Mouse (Mus musculus) midbrain, embryonic 13.5 days (tissue): ENCODE data around the gene Igsf9. TPM values are rescaled to one million over a fixed set of nuclear protein-coding genes. Genes with fewer than 3 reads are reported as not detected.

Source experiments
- ATAC-seq: fragments of 200-750 bp; cut with Nextera tagmentation; 2 replicates; pipeline ENCODE4 v1.8.0; 2017; ENCODE audit warnings: mild to moderate bottlenecking, moderate TSS enrichment, moderate library complexity
- H3K27ac ChIP-seq: fragments of 300-500 bp; sonication (generic); 2 replicates; pipeline ENCODE4 v1.5.1; 2015; ENCODE audit warnings: inconsistent platforms, mild to moderate bottlenecking, moderate library complexity
- H3K27me3 ChIP-seq: fragments of 300-500 bp; sonication (generic); 2 replicates; pipeline ENCODE4 v1.6.1; 2015; ENCODE audit warnings: mild to moderate bottlenecking, inconsistent platforms
- H3K36me3 ChIP-seq: fragments of 300-500 bp; sonication (generic); 2 replicates; pipeline ENCODE4 v1.6.1; 2015; ENCODE audit warnings: mild to moderate bottlenecking, inconsistent platforms
- H3K4me1 ChIP-seq: fragments of 300-500 bp; sonication (generic); replicated peaks from 2 replicates; pipeline ENCODE4 v1.6.1; 2015; ENCODE audit warnings: inconsistent platforms
- H3K4me2 ChIP-seq: fragments of 300-500 bp; sonication (generic); replicated peaks from 2 replicates; pipeline ENCODE4 v1.6.1; 2015; ENCODE audit warnings: moderate library complexity, mild to moderate bottlenecking, inconsistent platforms
- H3K4me3 ChIP-seq: fragments of 300-500 bp; sonication (generic); replicated peaks from 2 replicates; pipeline ENCODE4 v1.5.1; 2015; ENCODE audit warnings: mild to moderate bottlenecking, inconsistent platforms
- H3K9ac ChIP-seq: fragments of 300-500 bp; sonication (generic); replicated peaks from 2 replicates; pipeline ENCODE4 v1.6.1; 2015; ENCODE audit warnings: mild to moderate bottlenecking, inconsistent platforms
- H3K9me3 ChIP-seq: fragments of 300-500 bp; sonication (generic); 2 replicates; pipeline ENCODE4 v1.6.1; 2016; ENCODE audit warnings: mild to moderate bottlenecking, inconsistent platforms
- WGBS: fragments of 180-500 bp; shearing (Covaris S2); methylation state at CpG from one replicate; pipeline ENCODE4 v1.1.7; 2015; 5-methylcytosine and 5-hydroxymethylcytosine counted together
- polyA plus RNA-seq: library from polyadenylated mRNA; unstranded; fragments of >200 nt; fragmentation: Nextera tagmentation; extraction: Ambion mirVana; gene quantifications from 2 replicates; pipeline ENCODE4 v1.2.1, GENCODE M21; 2015

The Igsf9 gene
- polyA plus RNA-seq, 1 experiment from 2014 or later = 94.9 TPM

DNA sequence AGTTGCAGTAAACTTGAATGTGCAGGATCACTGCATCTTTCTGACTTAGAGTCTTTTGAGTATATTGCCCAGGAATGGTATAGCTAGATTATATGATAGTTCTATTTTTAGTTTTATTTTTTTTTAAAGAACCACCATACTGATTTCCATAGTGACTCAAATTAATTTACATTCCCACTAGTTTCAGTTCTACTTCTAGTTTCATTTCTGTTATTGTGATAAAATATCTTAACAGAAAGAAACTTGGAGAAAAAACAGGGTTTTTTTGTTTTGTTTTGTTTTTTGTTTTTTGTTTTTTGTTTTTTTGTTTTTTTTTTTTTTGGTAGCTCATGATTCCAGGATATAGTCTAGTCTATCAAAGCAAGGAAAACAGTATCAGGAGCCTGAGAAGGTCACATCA is 8.7 kb upstream of the Igsf9 start:
- no peaks in the 10 kb centered on the region for H3K4me1 ChIP-seq
- no peak overlapping the region for H3K27ac ChIP-seq
- no peak overlapping the region for H3K4me3 ChIP-seq
- no peak for ATAC-seq
- no peaks in the 10 kb centered on the region for H3K36me3 ChIP-seq
- no peak overlapping the region for H3K9ac ChIP-seq
- H3K4me2 ChIP-seq = no peak overlapping the region
- H3K27me3 ChIP-seq = no peaks in the 10 kb centered on the region
- H3K9me3 ChIP-seq = no peaks in the 10 kb centered on the region

DNA sequence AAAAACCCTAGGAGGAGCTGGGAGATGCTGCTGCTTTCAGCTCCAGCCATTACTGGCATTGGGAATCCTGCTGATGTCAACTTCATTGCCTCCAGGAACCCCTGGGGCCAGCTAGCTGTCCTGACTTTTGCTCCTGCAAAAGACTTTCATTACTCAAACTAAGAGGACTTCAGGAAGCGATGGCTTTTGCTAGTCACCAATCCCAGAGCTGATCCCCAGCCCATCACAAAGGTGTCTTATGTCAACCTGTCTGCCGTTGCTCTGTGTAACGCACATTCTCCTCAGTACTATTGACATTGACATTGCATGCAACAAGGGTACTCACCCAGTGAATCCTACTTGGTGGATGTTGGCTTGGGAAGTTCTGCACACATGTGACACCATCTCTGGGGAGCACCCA is 7.4 kb upstream of the Igsf9 start:
- Histone ChIP-seq H3K27me3 (no peaks in the 10 kb centered on the region), H3K36me3 (no peaks in the 10 kb centered on the region), H3K4me1 (no peaks in the 10 kb centered on the region), H3K9me3 (no peaks in the 10 kb centered on the region), H3K9ac (no peak overlapping the region), H3K4me3 (no peak overlapping the region), H3K27ac (no peak overlapping the region), H3K4me2 (no peak overlapping the region)
- 83% methylated on average over 3 of the region's 3 CpGs for WGBS
- no peak for ATAC-seq

DNA sequence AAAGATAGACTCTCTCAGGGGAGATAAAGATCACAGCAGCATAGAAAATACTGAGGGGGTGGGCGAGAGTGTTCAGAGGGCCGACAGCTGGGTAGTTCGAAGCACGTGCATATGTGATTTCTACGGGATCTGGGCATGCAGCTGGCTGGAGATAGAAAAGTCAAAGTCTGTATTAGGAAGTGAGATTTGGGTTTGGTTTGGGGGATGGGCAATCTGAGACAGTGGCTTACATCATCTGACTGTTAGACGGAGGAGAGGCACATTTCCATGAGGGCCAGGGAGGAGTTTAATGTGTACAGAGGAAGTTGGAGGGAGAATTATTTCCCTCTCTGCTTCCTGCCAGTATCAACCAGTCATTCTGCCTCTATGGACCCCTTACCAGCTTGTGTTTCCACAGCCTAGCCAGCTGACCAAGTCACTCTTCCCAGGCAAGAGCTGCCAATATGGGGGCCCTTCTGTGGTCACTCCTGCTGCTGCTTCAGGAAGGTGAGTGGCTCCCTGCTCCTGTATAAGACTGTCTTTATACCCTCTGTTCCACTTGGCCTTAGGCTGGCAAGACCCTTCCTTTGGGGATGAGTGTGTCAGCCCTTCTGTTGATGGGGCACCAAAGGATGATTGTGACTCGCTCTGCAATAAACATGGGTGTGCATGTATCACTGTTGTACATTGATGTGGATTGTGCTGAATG is 6.4 kb upstream of the Igsf9 start, which contains the start of gene Slamf9:
Gene Slamf9 (plus strand): TSS at position 305 of the 688 bp plus-strand sequence.
- H3K27ac ChIP-seq = no peak within 1 kb of the TSS
- H3K4me3 ChIP-seq = no peak within 1 kb of the TSS
- no peaks in the 10 kb centered on the region for H3K9me3 ChIP-seq
- no peaks in the 10 kb centered on the region for H3K4me1 ChIP-seq
- WGBS = 82% methylated on average over 7 of the region's 7 CpGs
- H3K9ac ChIP-seq = no peak within 1 kb of the TSS
- no peaks in the 10 kb centered on the region for H3K27me3 ChIP-seq
- no peak for ATAC-seq
- H3K36me3 ChIP-seq = no peaks in the 10 kb centered on the region
- H3K4me2 ChIP-seq = no peak within 1 kb of the TSS

DNA sequence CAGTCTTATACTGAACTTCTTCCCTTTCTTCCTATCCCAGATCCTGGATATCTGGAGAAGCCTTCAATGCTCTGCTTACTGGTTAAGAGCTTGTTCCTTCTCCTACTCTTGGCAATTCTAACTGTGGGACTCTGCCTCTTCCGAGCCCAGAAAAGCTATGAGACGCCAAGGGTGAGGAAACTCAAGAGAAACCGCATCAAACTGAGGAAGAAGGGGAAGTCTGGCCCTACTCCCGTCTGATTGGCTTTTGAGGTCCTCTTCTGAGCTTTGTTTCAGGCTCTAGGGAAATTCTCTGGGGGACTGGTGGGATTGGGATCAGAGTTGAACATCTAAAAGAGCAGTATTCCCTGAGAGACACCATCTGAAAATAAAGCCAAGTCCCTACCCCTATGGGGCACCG is 3.6 kb upstream of the Igsf9 start:
- no peaks in the 10 kb centered on the region for H3K36me3 ChIP-seq
- H3K27me3 ChIP-seq = peaks cover 9% of the 10 kb centered on the region; the same call in 1 of the 2 replicates
- peaks cover 12% of the 10 kb centered on the region for H3K4me1 ChIP-seq
- WGBS = 86% methylated on average over 5 of the region's 5 CpGs
- ATAC-seq = no peak
- H3K9ac ChIP-seq = no peak overlapping the region
- no peak overlapping the region for H3K4me3 ChIP-seq
- H3K4me2 ChIP-seq = no peak overlapping the region
- H3K27ac ChIP-seq = no peak overlapping the region
- H3K9me3 ChIP-seq = no peaks in the 10 kb centered on the region

DNA sequence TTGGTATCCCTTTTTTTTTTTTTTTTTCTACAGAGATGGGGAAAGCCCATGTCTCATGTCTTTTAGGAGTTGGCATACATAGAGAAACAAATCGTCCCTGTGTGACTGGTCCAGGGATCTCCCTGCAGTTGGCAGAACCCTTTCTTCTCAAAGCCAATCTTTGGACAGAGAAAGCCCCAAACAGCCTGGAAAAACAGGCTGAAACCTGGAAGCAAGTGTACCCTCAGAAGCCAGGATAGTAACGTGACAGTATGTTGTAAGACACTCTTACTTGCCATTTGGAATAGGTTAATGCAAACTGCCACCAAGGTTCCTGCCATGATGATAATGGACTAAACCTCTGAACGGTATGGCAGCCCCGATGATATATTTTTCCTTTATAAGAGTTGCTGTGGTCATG is 1.2 kb upstream of the Igsf9 start:
- Histone ChIP-seq H3K4me3 (no peak overlapping the region), H3K27me3 (peaks cover 9% of the 10 kb centered on the region; the same call in 1 of the 2 replicates), H3K9me3 (no peaks in the 10 kb centered on the region), H3K9ac (no peak overlapping the region), H3K4me2 (no peak overlapping the region), H3K27ac (no peak overlapping the region), H3K4me1 (peaks cover 35% of the 10 kb centered on the region), H3K36me3 (no peaks in the 10 kb centered on the region)
- ATAC-seq = no peak
- 96% methylated on average over 4 of the region's 4 CpGs for WGBS

DNA sequence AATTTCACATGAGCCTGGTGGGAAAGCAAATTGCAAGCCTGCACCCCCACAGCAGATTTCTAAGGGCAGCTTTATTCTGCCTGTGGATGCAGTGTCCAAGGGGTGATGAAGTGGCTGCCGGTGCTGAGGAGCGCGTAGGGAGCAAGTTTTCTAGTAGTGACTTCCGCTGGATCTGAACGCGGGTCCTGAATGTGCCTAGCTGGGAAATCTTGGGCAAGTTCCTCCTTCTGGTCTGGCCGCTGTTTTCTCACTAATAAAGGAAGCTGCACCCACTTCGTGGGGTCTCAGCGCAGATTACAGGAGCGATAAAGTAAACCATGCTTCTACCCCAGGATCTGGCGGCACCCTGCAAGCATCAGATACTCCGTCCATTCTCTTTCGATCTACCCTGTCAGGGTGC is 477 bp upstream of the Igsf9 start:
- Histone ChIP-seq H3K9me3 (no peaks in the 10 kb centered on the region), H3K27ac (no peak overlapping the region), H3K27me3 (peaks cover 9% of the 10 kb centered on the region; the same call in 1 of the 2 replicates), H3K4me3 (peak overlapping the region; percentile 72), H3K36me3 (no peaks in the 10 kb centered on the region), H3K9ac (peak overlapping the region; percentile 85; the same call in 1 of the 2 replicates), H3K4me2 (peak overlapping the region; percentile 97), H3K4me1 (peaks cover 43% of the 10 kb centered on the region)
- no peak for ATAC-seq
- 19% methylated on average over 13 of the region's 13 CpGs for WGBS

DNA sequence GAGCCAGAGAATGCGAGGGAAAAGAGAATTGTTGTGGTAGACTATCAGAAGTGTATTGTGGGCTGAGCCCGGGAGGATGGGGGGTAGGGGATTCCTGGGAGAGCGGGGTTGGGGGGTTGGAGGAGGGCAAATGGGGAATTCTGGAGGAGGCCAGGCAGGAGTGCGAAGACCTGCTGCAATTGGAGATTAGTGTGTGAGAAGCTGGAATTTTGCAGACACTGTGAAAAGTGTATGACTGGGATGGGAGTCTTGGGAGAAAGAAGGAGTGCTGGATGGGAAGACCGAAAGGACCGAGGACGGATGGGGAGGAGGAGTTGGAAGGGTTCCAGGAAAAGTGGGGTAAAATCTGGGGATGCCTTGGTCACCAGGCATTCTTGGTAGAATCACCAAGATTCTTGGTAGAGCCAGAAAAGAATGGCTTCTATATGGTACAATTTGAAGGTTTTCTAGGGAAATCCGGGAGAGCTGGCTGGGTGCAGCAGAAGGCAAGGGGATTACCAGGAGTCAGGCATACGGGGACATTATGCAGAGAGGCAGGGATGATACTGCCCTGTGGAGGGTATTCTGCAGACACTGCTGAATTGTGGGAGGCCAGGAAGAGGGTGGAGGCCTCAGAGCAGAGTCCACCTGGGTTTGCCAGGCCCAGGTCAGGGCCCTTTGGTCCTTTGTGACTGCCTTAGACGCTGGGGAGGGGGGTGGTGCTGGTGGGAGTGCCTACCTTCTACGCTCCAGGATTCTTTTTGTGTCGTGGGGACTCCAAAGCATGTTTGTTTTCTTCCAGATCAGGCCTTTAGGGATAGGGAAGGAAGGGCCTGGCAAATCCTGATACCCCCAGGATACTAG is 1.2 kb downstream of the Igsf9 start:
- peaks cover 59% of the 10 kb centered on the region for H3K4me1 ChIP-seq
- H3K9me3 ChIP-seq = no peaks in the 10 kb centered on the region
- H3K27ac ChIP-seq = peak overlapping the region; percentile 77
- under 1% methylated on average over 12 of the region's 12 CpGs for WGBS
- peak; percentile 13 for ATAC-seq
- H3K9ac ChIP-seq = peak overlapping the region; percentile 85
- peaks cover 6% of the 10 kb centered on the region for H3K36me3 ChIP-seq
- H3K27me3 ChIP-seq = peaks cover 9% of the 10 kb centered on the region; the same call in 1 of the 2 replicates
- peak overlapping the region; percentile 97 for H3K4me2 ChIP-seq
- H3K4me3 ChIP-seq = peak overlapping the region; percentile 72

DNA sequence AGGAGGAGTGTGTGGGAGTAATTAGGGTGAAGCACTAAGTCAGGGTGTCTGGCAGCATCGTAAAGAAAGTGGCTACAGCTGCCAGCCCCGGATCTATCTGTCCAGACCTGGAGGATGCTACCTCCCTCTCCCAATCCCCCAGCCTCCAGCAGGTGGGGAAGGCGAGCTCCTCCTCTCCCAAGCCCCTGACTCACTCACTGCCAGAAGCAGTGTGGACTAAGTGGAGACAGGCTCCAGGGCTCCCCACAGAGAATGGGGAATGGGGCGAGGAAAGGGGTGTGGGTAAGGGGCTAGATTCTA is 1.7 kb downstream of the Igsf9 start:
- H3K4me3 ChIP-seq = peak overlapping the region; percentile 72
- H3K4me1 ChIP-seq = peaks cover 65% of the 10 kb centered on the region
- H3K27me3 ChIP-seq = peaks cover 9% of the 10 kb centered on the region; the same call in 1 of the 2 replicates
- peak overlapping the region; percentile 77 for H3K27ac ChIP-seq
- H3K36me3 ChIP-seq = peaks cover 12% of the 10 kb centered on the region
- peak overlapping the region; percentile 85 for H3K9ac ChIP-seq
- 12% methylated on average over 4 of the region's 4 CpGs for WGBS
- peak overlapping the region; percentile 97 for H3K4me2 ChIP-seq
- ATAC-seq = peak; percentile 8; the same call in 1 of the 2 replicates
- H3K9me3 ChIP-seq = no peaks in the 10 kb centered on the region

DNA sequence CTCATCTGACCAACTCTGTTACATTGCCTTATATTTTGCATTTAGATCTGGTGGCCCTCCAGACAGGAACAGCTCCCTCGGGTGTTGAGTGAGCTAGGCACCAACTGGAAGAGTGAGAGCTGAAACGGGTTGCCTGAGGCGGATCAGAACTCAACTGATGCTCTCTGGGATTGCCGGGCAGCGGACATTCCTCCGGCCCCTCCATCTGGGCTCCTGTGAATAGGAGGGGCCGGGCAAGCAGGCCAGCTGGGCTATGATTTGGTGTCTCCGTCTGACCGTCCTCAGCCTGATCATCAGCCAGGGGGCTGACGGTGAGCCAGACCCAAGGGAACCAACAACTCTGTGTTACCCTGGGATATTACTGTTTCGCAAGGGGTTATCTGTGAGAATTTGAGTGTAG is 2.6 kb downstream of the Igsf9 start:
- Histone ChIP-seq H3K36me3 (peaks cover 20% of the 10 kb centered on the region), H3K4me3 (peak overlapping the region; percentile 72), H3K9me3 (no peaks in the 10 kb centered on the region), H3K4me1 (peaks cover 72% of the 10 kb centered on the region), H3K27me3 (peaks cover 9% of the 10 kb centered on the region; the same call in 1 of the 2 replicates), H3K4me2 (peak overlapping the region; percentile 97), H3K27ac (peak overlapping the region; percentile 77; the same call in 1 of the 2 replicates), H3K9ac (peak overlapping the region; percentile 85)
- no peak for ATAC-seq
- 25% methylated on average over 11 of the region's 11 CpGs for WGBS

DNA sequence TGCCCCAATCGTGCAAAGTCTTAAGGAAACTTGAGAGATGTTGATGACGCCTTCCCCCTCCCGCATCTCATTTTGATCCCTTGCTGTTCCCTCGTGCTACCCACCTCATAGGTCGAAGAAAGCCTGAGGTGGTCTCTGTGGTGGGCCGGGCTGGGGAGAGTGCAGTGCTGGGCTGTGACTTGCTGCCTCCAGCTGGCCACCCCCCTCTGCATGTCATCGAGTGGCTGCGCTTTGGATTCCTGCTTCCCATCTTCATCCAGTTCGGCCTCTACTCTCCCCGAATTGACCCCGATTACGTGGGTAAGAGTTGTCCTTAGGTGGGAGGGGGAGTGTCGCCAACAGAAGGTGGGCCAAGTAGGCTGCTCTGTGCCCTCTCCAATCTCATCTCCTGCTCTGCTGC is 3.1 kb downstream of the Igsf9 start:
- peak overlapping the region; percentile 85 for H3K9ac ChIP-seq
- H3K27ac ChIP-seq = peak overlapping the region; percentile 77; the same call in 1 of the 2 replicates
- WGBS = 34% methylated on average over 13 of the region's 13 CpGs
- peaks cover 9% of the 10 kb centered on the region; the same call in 1 of the 2 replicates for H3K27me3 ChIP-seq
- peak overlapping the region; percentile 97 for H3K4me2 ChIP-seq
- H3K36me3 ChIP-seq = peaks cover 24% of the 10 kb centered on the region
- H3K9me3 ChIP-seq = no peaks in the 10 kb centered on the region
- H3K4me3 ChIP-seq = peak overlapping the region; percentile 72
- peaks cover 73% of the 10 kb centered on the region for H3K4me1 ChIP-seq
- no peak for ATAC-seq

DNA sequence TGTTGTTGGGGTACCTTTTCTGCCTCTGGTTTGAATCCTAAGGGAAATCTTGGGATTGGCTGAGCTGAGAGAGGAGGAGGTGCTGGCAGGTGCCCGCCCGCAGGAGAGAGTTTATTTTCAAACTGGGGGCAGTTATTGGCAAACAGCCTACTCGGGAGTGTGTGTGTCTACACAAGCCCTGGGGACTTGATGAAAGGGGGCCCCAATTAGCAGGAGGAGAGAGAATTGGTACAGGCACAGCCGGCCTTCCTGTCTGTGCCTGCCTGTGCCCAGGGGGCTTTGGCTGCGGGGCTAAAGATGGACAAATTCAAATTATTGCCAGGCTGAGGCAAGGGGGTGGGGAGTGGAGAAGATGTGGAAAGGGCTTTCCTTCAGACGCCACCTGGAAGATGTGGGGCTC is 4.2 kb downstream of the Igsf9 start:
- Histone ChIP-seq H3K4me1 (peaks cover 79% of the 10 kb centered on the region), H3K9ac (peak overlapping the region; percentile 61), H3K4me2 (peak overlapping the region; percentile 97), H3K27ac (peak overlapping the region; percentile 69), H3K27me3 (peaks cover 4% of the 10 kb centered on the region; the same call in 1 of the 2 replicates), H3K36me3 (peaks cover 28% of the 10 kb centered on the region), H3K4me3 (peak overlapping the region; percentile 72), H3K9me3 (no peaks in the 10 kb centered on the region)
- no peak for ATAC-seq
- 10% methylated on average over 6 of the region's 6 CpGs for WGBS

DNA sequence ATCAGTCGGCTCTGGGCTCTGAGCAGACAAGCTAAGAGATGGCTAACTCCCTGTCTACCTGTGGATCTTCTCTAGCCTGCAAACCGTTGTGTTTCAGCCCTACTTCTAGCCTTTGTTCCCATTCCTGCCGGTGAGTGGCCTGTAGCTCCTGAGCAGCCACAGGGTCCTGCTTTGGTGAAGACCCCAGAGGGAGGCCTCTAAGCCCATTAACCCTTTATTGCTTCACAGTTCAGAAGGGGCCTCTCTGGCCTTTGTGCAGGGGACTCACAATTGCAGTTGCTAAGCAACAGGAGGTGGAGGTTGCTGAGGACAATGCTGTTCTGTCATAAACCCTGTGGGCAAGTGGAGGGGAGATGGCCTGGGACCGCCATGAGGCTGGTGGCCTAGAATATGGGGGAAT is 4.6 kb downstream of the Igsf9 start:
- peak overlapping the region; percentile 69 for H3K27ac ChIP-seq
- no peaks in the 10 kb centered on the region for H3K9me3 ChIP-seq
- H3K4me1 ChIP-seq = peaks cover 75% of the 10 kb centered on the region
- H3K4me2 ChIP-seq = peak overlapping the region; percentile 97
- ATAC-seq = peak; percentile 1; the same call in 1 of the 2 replicates
- peaks cover 32% of the 10 kb centered on the region for H3K36me3 ChIP-seq
- H3K4me3 ChIP-seq = peak overlapping the region; percentile 72
- 3% methylated on average over 4 of the region's 4 CpGs for WGBS
- H3K27me3 ChIP-seq = no peaks in the 10 kb centered on the region
- peak overlapping the region; percentile 61 for H3K9ac ChIP-seq
